Mouse (Mus musculus): ENCODE data around the gene Ap1s1. TPM values are rescaled to one million over a fixed set of nuclear protein-coding genes. Genes with fewer than 3 reads are reported as not detected.

The Ap1s1 gene
- polyA plus RNA-seq, 1 experiment = 16.2 TPM

DNA sequence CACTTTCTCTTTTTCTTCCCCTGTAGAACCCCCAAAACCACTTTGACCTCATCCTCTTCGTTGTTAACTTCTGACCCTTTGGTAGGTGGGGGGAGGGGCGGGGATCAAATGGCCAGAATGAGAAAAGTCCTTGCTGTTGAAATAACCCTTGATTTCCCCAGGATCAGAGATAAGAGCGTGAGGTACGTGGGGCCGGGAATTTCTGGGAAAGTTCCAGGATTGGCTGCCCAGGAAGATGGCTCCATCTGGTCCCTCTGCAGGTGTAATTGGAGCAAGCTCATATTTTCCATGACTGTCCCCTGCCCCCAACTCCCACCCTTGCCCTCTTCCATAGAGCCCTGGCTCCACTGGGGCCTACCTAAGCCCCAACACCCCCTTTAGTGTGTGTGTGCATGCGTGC is 29.8 kb upstream of the Ap1s1 start:
- no peak for DNase-seq (ENCODE audit: low read depth in 1 of 2, low spot score in 2 of 2)
- H3K27ac ChIP-seq (ENCODE audit: insufficient read depth, low read length) = no peak overlapping the region
- WGBS = 68% methylated on average over 6 of the region's 6 CpGs
- no peaks in the 10 kb centered on the region for H3K36me3 ChIP-seq (ENCODE audit: control insufficient read depth, insufficient read depth, low read length)
- no peak for TF ChIP-seq CTCF (IDR thresholded peaks at IDR 0.05; ENCODE audit: extremely low read depth, insufficient read depth, insufficient read length, insufficient replicate concordance)
- no peak for TF ChIP-seq POLR2A (IDR thresholded peaks at IDR 0.05; ENCODE audit: low read depth, low read length)
- H3K4me3 ChIP-seq (ENCODE audit: extremely low read depth, insufficient read depth, insufficient read length) = no peak overlapping the region
- H3K27me3 ChIP-seq (ENCODE audit: control insufficient read depth, insufficient read depth, low read length) = no peaks in the 10 kb centered on the region
- peaks cover 4% of the 10 kb centered on the region; the same call in 1 of the 2 replicates for H3K4me1 ChIP-seq (ENCODE audit: control insufficient read depth, insufficient read depth, insufficient read length)

DNA sequence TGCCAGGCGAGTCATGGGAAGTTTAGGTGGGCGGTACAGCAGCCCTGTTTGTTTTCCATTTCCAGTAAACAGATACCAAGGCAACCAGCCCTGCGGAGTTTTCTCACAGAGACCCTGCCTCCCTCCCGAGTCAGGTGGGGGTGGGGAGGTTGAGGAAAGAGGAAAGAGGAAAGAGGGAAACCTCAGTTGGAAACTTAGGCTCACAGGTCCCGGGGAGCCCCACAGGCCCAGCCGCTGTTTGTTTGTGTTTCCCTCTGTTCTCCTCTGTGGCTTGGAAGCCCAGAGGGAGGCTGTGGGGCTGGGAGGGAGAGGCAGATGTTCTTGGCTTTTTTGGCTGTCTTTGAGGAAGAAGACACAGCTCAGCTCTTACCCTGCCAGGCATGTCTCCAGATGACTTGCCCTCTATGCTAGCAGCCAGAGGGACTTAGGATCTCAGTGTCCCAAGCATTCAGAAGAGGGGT is 28.3 kb upstream of the Ap1s1 start:
- no peaks in the 10 kb centered on the region for H3K27me3 ChIP-seq (ENCODE audit: control insufficient read depth, insufficient read depth, low read length)
- H3K4me1 ChIP-seq (ENCODE audit: control insufficient read depth, insufficient read depth, insufficient read length) = peaks cover 4% of the 10 kb centered on the region; the same call in 1 of the 2 replicates
- H3K4me3 ChIP-seq (ENCODE audit: extremely low read depth, insufficient read depth, insufficient read length) = no peak overlapping the region
- TF ChIP-seq POLR2A (IDR thresholded peaks at IDR 0.05; ENCODE audit: low read depth, low read length) (no peak), CTCF (IDR thresholded peaks at IDR 0.05; ENCODE audit: extremely low read depth, insufficient read depth, insufficient read length, insufficient replicate concordance) (no peak)
- no peak overlapping the region for H3K27ac ChIP-seq (ENCODE audit: insufficient read depth, low read length)
- no peak for DNase-seq (ENCODE audit: low read depth in 1 of 2, low spot score in 2 of 2)
- 77% methylated on average over 6 of the region's 6 CpGs for WGBS
- no peaks in the 10 kb centered on the region for H3K36me3 ChIP-seq (ENCODE audit: control insufficient read depth, insufficient read depth, low read length)

DNA sequence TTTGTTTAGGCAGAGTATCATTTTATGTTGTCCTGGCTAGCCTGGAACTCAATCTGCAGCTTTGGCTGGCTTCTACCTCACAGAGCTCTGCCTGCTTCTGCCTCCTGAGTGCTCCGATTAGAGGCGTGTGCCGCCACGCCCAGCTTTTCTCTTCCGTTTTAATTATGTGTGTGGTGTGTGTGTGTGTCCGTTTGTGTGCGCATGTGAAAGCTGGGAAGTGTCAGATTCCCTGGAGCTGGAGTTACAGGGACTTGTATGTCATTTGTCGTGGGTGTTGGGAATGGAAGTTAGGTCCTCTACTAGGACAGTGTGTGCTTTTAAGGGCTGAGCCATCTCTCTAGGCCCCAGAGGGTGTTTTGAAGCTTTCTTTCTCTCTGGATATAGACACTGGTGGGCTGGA is 27.2 kb upstream of the Ap1s1 start:
- no peaks in the 10 kb centered on the region for H3K27me3 ChIP-seq (ENCODE audit: control insufficient read depth, insufficient read depth, low read length)
- peaks cover 4% of the 10 kb centered on the region; the same call in 1 of the 2 replicates for H3K4me1 ChIP-seq (ENCODE audit: control insufficient read depth, insufficient read depth, insufficient read length)
- no peak for DNase-seq (ENCODE audit: low read depth in 1 of 2, low spot score in 2 of 2)
- 94% methylated on average over 8 of the region's 8 CpGs for WGBS
- H3K27ac ChIP-seq (ENCODE audit: insufficient read depth, low read length) = no peak overlapping the region
- no peak for TF ChIP-seq CTCF (IDR thresholded peaks at IDR 0.05; ENCODE audit: extremely low read depth, insufficient read depth, insufficient read length, insufficient replicate concordance)
- TF ChIP-seq POLR2A (IDR thresholded peaks at IDR 0.05; ENCODE audit: low read depth, low read length) = no peak
- H3K36me3 ChIP-seq (ENCODE audit: control insufficient read depth, insufficient read depth, low read length) = no peaks in the 10 kb centered on the region
- no peak overlapping the region for H3K4me3 ChIP-seq (ENCODE audit: extremely low read depth, insufficient read depth, insufficient read length)

DNA sequence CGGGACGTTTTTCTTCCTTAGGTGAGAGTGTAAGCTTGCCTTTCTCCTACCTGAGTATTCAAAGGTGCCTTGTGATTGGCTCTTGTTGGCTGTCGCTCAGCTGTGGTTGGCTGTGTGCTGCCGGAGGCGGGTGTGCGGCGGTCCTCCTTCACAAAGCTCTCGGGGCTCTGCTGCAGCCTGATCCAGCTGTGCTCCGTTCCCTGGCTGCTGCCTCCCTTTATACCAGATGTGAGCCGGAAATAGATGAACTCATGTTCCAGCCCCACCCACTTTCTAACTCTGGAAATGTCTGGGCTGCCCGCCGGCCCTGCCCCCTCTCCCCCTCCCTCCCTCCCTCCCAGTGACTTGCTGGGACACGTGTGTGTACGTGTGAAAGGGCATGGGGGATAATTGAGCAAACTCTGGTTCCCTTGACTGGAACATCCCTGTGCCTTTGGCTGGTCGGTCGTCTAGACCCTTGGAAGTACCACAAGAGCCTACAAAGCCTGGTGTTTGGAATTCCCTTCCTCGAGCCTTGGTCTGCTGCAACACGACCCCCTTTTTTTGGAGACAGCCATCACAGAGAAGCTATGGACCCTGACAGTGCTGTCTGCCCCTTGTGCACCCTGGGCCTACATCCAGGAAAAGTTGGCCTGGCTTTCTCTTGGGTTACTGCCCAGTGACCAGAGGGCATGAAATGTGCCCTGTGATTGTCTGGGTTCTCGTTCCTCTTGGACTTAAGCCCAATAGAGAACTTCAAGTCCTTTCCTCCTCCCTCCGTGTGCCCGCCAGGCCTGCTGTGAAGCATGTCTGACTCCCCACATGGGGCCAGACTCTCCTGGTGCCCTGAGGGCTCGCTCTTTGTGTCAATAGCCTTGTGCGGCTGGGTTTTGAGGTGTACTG is 26.4 kb upstream of the Ap1s1 start, which contains the start of gene Serpine1:
Serpine1 (minus strand) TSS at position 190 of the 882 bp plus-strand sequence.
- Histone ChIP-seq H3K27ac (ENCODE audit: insufficient read depth, low read length) (peak within 1 kb of the TSS; percentile 22), H3K4me1 (ENCODE audit: control insufficient read depth, insufficient read depth, insufficient read length) (peaks cover 4% of the 10 kb centered on the region; the same call in 1 of the 2 replicates)
- TF ChIP-seq POLR2A (IDR thresholded peaks at IDR 0.05; ENCODE audit: low read depth, low read length) = no peak; the same call in 1 of the 2 replicates
- TF ChIP-seq CTCF (IDR thresholded peaks at IDR 0.05; ENCODE audit: extremely low read depth, insufficient read depth, insufficient read length, insufficient replicate concordance) = no peak

DNA sequence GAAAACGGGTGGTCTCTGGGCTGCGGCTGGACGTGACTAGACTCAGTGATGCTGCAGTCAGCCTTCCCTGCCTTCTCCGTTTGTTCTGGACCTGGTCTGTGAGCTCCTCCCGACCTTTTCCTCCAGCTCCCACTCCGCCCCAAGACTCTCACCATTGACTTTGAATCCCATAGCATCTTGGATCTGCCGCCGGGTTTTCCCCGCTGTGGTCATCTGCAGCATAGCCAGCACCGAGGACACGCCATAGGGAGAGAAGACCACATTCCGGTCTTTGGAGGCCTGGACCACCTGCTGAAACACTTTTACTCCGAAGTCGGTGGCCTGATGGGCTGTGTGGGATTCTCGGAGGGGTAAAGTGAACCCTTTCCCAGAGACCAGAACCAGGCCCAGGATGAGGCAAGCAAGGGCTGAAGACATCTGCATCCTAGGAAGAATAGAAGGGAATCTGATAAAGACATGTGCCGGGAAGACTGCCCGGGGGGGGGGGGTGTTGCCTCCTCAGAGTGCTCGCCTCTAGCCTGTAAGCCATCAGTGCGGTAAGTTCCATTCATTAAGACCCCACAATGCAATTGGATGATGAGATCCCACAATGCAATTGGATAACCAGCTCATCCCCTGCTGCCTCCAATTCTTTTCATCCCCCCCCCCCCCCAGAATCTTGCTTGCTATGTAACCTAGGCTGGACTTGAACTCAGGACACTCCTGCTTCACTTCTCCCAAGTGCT is 25.1 kb upstream of the Ap1s1 start:
- Histone ChIP-seq H3K36me3 (ENCODE audit: control insufficient read depth, insufficient read depth, low read length) (no peaks in the 10 kb centered on the region), H3K27me3 (ENCODE audit: control insufficient read depth, insufficient read depth, low read length) (no peaks in the 10 kb centered on the region), H3K4me3 (ENCODE audit: extremely low read depth, insufficient read depth, insufficient read length) (no peak overlapping the region), H3K27ac (ENCODE audit: insufficient read depth, low read length) (no peak overlapping the region), H3K4me1 (ENCODE audit: control insufficient read depth, insufficient read depth, insufficient read length) (peaks cover 1% of the 10 kb centered on the region; the same call in 1 of the 2 replicates)
- WGBS = 88% methylated on average over 19 of the region's 19 CpGs
- TF ChIP-seq POLR2A (IDR thresholded peaks at IDR 0.05; ENCODE audit: low read depth, low read length) = no peak
- no peak for TF ChIP-seq CTCF (IDR thresholded peaks at IDR 0.05; ENCODE audit: extremely low read depth, insufficient read depth, insufficient read length, insufficient replicate concordance)
- no peak for DNase-seq (ENCODE audit: low read depth in 1 of 2, low spot score in 2 of 2)

More for the DNA sequence above, 26.4 kb upstream of the Ap1s1 start, which contains the start of gene Serpine1:
- Histone ChIP-seq H3K36me3 (ENCODE audit: control insufficient read depth, insufficient read depth, low read length) (no peaks in the 10 kb centered on the region), H3K27me3 (ENCODE audit: control insufficient read depth, insufficient read depth, low read length) (no peaks in the 10 kb centered on the region), H3K4me3 (ENCODE audit: extremely low read depth, insufficient read depth, insufficient read length) (no peak within 1 kb of the TSS)
- DNase-seq (ENCODE audit: low read depth in 1 of 2, low spot score in 2 of 2) = peak in 1 of 2 experiments; percentile 26
- WGBS = 22% methylated on average over 23 of the region's 23 CpGs

DNA sequence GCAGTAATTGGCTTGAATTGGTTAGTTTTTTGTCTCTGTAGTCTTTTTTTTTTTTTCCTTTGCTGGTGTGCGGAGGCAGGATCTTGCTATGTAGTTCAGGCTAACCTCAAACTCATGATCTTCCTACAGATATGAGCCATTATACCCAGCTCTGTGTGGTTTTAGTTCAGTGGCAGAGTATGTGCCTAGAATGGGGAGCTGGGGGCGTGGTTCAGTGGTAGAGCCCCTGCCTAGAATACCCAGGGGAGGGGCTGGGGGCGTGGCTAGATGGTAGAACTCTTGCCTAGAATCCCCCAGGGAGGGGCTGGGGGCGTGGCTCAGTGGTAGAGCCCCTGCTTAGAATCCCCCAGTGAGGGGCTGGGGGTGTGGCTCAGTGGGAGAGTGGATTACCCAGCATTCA is 22.8 kb upstream of the Ap1s1 start:
- no peak for DNase-seq (ENCODE audit: low read depth in 1 of 2, low spot score in 2 of 2)
- no peaks in the 10 kb centered on the region for H3K36me3 ChIP-seq (ENCODE audit: control insufficient read depth, insufficient read depth, low read length)
- 60% methylated on average over 4 of the region's 4 CpGs for WGBS
- H3K27ac ChIP-seq (ENCODE audit: insufficient read depth, low read length) = no peak overlapping the region
- no peaks in the 10 kb centered on the region; the same call in 1 of the 2 replicates for H3K4me1 ChIP-seq (ENCODE audit: control insufficient read depth, insufficient read depth, insufficient read length)
- no peak for TF ChIP-seq CTCF (IDR thresholded peaks at IDR 0.05; ENCODE audit: extremely low read depth, insufficient read depth, insufficient read length, insufficient replicate concordance)
- TF ChIP-seq POLR2A (IDR thresholded peaks at IDR 0.05; ENCODE audit: low read depth, low read length) = no peak
- no peak overlapping the region for H3K4me3 ChIP-seq (ENCODE audit: extremely low read depth, insufficient read depth, insufficient read length)
- no peaks in the 10 kb centered on the region for H3K27me3 ChIP-seq (ENCODE audit: control insufficient read depth, insufficient read depth, low read length)

Data from spleen, adult 2 months (tissue).